Mouse (Mus musculus): ENCODE data around the gene Recql5. TPM values are rescaled to one million over a fixed set of nuclear protein-coding genes. Genes with fewer than 3 reads are reported as not detected.

Gene Recql5
- polyA plus RNA-seq, 1 experiment = 18.0 TPM

DNA sequence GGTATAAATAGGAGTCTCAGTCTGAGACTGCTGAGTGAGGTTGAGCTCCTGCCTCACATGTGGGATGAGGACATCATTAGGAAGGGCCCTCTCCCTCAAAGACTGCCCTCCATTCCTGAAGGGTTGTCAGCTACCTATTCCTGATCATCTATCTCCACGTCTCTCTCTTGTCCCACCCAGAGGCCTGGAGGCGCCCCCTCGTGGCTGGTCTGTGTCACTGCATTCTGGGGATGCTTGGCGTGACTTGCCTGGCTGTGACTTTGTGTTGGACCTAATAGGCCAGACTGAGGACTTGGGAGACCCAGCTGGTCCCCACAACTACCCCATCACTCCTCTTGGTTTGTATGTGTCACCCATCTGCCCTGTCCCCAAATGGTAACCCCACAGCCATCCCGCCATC, 52.3 kb downstream of the Recql5 start:
- DNase-seq = peak; percentile 54
- H3K4me1 ChIP-seq (ENCODE audit: control insufficient read depth, insufficient read depth, low read length) = no peaks in the 10 kb centered on the region
- peak; percentile 74 for TF ChIP-seq CTCF (IDR thresholded peaks at IDR 0.05; ENCODE audit: insufficient read depth, low read length)
- TF ChIP-seq POLR2A (IDR thresholded peaks at IDR 0.05; ENCODE audit: borderline replicate concordance, extremely low read depth, low read depth, low read length) = no peak
- no peak overlapping the region for H3K4me3 ChIP-seq (replicated peaks; ENCODE audit: extremely low read depth, low read depth, low read length)
- WGBS = 24% methylated on average over 5 of the region's 5 CpGs

- Histone ChIP-seq H3K4me1 (ENCODE audit: control insufficient read depth, insufficient read depth, low read length) (no peaks in the 10 kb centered on the region), H3K4me3 (replicated peaks; ENCODE audit: extremely low read depth, low read depth, low read length) (no peak overlapping the region)
- no peak for DNase-seq
- WGBS = 84% methylated on average over 8 of the region's 8 CpGs
- no peak for TF ChIP-seq POLR2A (IDR thresholded peaks at IDR 0.05; ENCODE audit: borderline replicate concordance, extremely low read depth, low read depth, low read length)
- TF ChIP-seq CTCF (IDR thresholded peaks at IDR 0.05; ENCODE audit: insufficient read depth, low read length) = no peak
Observed at GRCm38 (mm10) chr11:115878071-115878470, 55.2 kb downstream of the Recql5 start.

GRCm38 (mm10) chr11:115877174-115877755, 56.0 kb downstream of the Recql5 start:
- DNase-seq = no peak
- Histone ChIP-seq H3K4me3 (replicated peaks; ENCODE audit: extremely low read depth, low read depth, low read length) (no peak overlapping the region), H3K4me1 (ENCODE audit: control insufficient read depth, insufficient read depth, low read length) (no peaks in the 10 kb centered on the region)
- 57% methylated on average over 6 of the region's 6 CpGs for WGBS
- TF ChIP-seq POLR2A (IDR thresholded peaks at IDR 0.05; ENCODE audit: borderline replicate concordance, extremely low read depth, low read depth, low read length) (no peak), CTCF (IDR thresholded peaks at IDR 0.05; ENCODE audit: insufficient read depth, low read length) (no peak)

GRCm38 (mm10) chr11:115876438-115876837, 56.8 kb downstream of the Recql5 start:
- DNase-seq = no peak
- WGBS = 84% methylated on average over 5 of the region's 5 CpGs
- no peak for TF ChIP-seq CTCF (IDR thresholded peaks at IDR 0.05; ENCODE audit: insufficient read depth, low read length)
- no peak for TF ChIP-seq POLR2A (IDR thresholded peaks at IDR 0.05; ENCODE audit: borderline replicate concordance, extremely low read depth, low read depth, low read length)
- Histone ChIP-seq H3K4me1 (ENCODE audit: control insufficient read depth, insufficient read depth, low read length) (no peaks in the 10 kb centered on the region), H3K4me3 (replicated peaks; ENCODE audit: extremely low read depth, low read depth, low read length) (no peak overlapping the region)

DNA sequence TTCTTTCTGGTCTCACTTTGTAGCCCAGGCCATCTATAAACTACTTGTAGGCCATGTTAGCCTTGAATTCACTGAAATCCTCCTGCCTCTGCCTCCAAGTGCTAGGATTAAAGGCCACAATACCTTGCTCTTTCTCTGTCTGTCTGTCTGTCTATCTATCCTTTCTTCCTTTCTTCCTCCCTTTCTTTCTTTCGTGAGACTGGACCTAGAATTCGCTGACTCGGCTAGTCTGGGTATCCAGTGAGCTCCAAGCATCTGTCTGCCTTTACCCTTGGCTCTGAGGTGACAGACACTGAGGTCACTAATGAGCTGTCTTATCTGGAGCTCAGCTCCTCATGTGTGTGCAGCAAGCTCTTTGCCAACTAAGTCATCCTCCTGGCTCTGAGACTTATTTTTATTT, 57.3 kb downstream of the Recql5 start:
- Histone ChIP-seq H3K4me1 (ENCODE audit: control insufficient read depth, insufficient read depth, low read length) (no peaks in the 10 kb centered on the region), H3K4me3 (replicated peaks; ENCODE audit: extremely low read depth, low read depth, low read length) (no peak overlapping the region)
- 86% methylated on average over 3 of the region's 3 CpGs for WGBS
- no peak for TF ChIP-seq CTCF (IDR thresholded peaks at IDR 0.05; ENCODE audit: insufficient read depth, low read length)
- no peak for TF ChIP-seq POLR2A (IDR thresholded peaks at IDR 0.05; ENCODE audit: borderline replicate concordance, extremely low read depth, low read depth, low read length)
- DNase-seq = no peak

DNA sequence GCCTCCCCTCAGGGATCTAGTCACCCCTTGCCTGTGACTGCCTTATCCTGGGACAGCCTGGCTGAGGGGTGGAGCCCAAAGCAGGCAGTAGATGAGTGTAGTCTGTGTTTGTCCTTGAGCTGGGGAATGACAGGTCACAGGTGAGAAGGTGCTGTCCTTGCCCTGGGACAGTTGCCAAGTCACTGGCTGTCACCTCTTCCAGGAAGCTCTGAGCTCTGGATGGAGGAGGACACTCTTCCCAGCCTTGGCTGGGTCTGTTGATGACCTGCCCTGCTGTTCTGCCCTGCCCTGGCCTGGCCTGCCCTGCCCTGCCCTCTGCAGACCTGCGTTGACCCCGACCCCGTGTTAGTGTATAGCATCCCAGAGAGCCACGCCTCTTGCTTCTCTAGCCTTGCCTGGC, 60.8 kb downstream of the Recql5 start:
- DNase-seq = no peak
- TF ChIP-seq POLR2A (IDR thresholded peaks at IDR 0.05; ENCODE audit: borderline replicate concordance, extremely low read depth, low read depth, low read length) (no peak), CTCF (IDR thresholded peaks at IDR 0.05; ENCODE audit: insufficient read depth, low read length) (no peak)
- H3K4me1 ChIP-seq (ENCODE audit: control insufficient read depth, insufficient read depth, low read length) = no peaks in the 10 kb centered on the region; the same call in 1 of the 2 replicates
- 62% methylated on average over 4 of the region's 4 CpGs for whole genome bisulfite sequencing
- H3K4me3 ChIP-seq (replicated peaks; ENCODE audit: extremely low read depth, low read depth, low read length) = no peak overlapping the region

DNA sequence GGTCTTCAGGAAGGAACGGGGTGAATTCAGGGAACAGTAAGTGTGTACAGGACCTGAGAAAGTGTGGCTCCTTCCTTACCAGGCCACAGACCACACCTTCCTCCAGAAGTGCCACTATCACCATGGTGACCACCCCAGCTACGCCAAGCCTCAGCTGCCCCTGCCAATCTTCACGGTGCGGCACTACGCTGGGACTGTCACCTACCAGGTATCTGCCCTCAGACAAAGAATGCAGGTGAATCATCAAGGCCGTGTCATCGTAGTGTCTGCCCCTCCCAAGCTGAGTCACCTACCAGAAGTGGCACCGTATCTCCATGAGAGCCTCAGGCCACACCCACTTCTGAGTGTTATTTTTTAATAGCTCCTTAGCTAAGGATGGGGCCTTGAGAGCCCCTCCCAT, 63.9 kb downstream of the Recql5 start:
- 56% methylated on average over 8 of the region's 8 CpGs for WGBS
- DNase-seq = peak; percentile 57
- no peak for TF ChIP-seq POLR2A (IDR thresholded peaks at IDR 0.05; ENCODE audit: borderline replicate concordance, extremely low read depth, low read depth, low read length)
- TF ChIP-seq CTCF (IDR thresholded peaks at IDR 0.05; ENCODE audit: insufficient read depth, low read length) = no peak
- H3K4me1 ChIP-seq (ENCODE audit: control insufficient read depth, insufficient read depth, low read length) = no peaks in the 10 kb centered on the region; the same call in 1 of the 2 replicates
- H3K4me3 ChIP-seq (replicated peaks; ENCODE audit: extremely low read depth, low read depth, low read length) = no peak overlapping the region

DNA sequence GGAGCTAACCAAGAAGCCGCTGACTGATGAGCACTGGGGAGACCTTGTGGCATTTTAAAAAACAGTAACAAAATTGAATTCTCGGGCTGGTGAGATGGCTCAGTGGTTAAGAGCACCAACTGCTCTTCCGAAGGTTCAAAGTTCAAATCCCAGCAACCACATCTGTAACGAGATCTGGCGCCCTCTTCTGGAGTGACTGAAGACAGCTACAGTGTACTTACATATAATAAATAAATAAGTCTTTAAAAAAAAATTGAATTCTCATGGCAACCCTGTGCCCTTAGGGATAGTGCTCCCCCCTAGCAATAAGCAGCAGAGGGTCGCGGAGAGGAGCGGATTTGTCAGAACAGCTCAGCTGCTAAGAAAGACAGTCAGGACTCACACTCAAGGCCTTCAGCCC, 69.4 kb downstream of the Recql5 start:
- no peak for DNase-seq
- Histone ChIP-seq H3K4me1 (ENCODE audit: control insufficient read depth, insufficient read depth, low read length) (no peaks in the 10 kb centered on the region), H3K4me3 (replicated peaks; ENCODE audit: extremely low read depth, low read depth, low read length) (no peak overlapping the region)
- TF ChIP-seq CTCF (IDR thresholded peaks at IDR 0.05; ENCODE audit: insufficient read depth, low read length) (no peak), POLR2A (IDR thresholded peaks at IDR 0.05; ENCODE audit: borderline replicate concordance, extremely low read depth, low read depth, low read length) (no peak)
- WGBS = 81% methylated on average over 8 of the region's 8 CpGs

- 2% methylated on average over 70 of the region's 75 CpGs for WGBS
- Histone ChIP-seq H3K4me3 (replicated peaks; ENCODE audit: extremely low read depth, low read depth, low read length) (peak overlapping the region; percentile 30), H3K4me1 (ENCODE audit: control insufficient read depth, insufficient read depth, low read length) (no peaks in the 10 kb centered on the region)
- peak; percentile 87 for DNase-seq
- TF ChIP-seq POLR2A (IDR thresholded peaks at IDR 0.05; ENCODE audit: borderline replicate concordance, extremely low read depth, low read depth, low read length) = no peak
- TF ChIP-seq CTCF (IDR thresholded peaks at IDR 0.05; ENCODE audit: insufficient read depth, low read length) = peak; percentile 62
Observed at GRCm38 (mm10) chr11:115859143-115859945, 73.9 kb downstream of the Recql5 start.

DNA sequence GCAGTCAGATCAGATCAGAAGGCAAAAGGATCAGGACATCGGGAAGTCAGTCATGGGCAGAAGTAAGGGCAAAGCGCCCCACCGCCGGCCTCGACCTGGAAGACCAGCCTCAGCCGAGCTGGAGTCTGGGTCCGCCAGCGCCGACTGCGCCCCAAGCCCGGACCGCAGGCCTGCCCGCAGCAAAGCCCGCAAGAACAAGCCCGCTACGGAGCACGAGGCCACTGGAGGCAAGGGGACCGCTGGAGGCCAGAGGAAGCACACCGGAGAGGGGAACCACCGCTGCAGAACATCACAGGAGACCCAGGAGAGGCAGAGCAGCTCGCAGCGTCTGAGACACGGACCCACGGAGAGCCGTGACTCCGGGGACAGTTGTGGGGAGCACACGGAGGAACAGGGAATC, 74.9 kb downstream of the Recql5 start, which contains the start of gene Myo15b:
Gene Myo15b, plus strand, starts transcription at position 53 of the 400 bp plus-strand sequence.
- H3K4me1 ChIP-seq (ENCODE audit: control insufficient read depth, insufficient read depth, low read length) = no peaks in the 10 kb centered on the region
- H3K4me3 ChIP-seq (replicated peaks; ENCODE audit: extremely low read depth, low read depth, low read length) = no peak within 1 kb of the TSS
- TF ChIP-seq POLR2A (IDR thresholded peaks at IDR 0.05; ENCODE audit: borderline replicate concordance, extremely low read depth, low read depth, low read length) = no peak
- no peak for TF ChIP-seq CTCF (IDR thresholded peaks at IDR 0.05; ENCODE audit: insufficient read depth, low read length)
- 30% methylated on average over 27 of the region's 27 CpGs for WGBS
- no peak for DNase-seq
